Mouse (Mus musculus): Measurements from ENCODE around the gene Nelfe. TPM values are rescaled to one million over a fixed set of nuclear protein-coding genes. Genes with fewer than 3 reads are reported as not detected.
"Not testable (repeated sequence)": the region's sequence is repeated elsewhere in the genome, so short reads cannot be mapped to it uniquely, and the experiment has no call there.

Gene Nelfe
- total and polyA plus RNA-seq, 3 experiments: 38.7 to 159 (median 60.0) TPM

- H3K9ac ChIP-seq (ENCODE audit: insufficient read depth, low read depth); H3K36me3 ChIP-seq (replicated peaks in 1 of 2; ENCODE audit: control insufficient read depth in 1 of 2, insufficient read depth in 1 of 2, low read length in 1 of 2); H3K4me3 ChIP-seq (replicated peaks in 1 of 3; ENCODE audit: low read depth in 2 of 3, low read length in 2 of 3, poor library complexity in 1 of 3); H3K27ac ChIP-seq (ENCODE audit: insufficient read depth, low read depth); H3K9me3 ChIP-seq (replicated peaks; ENCODE audit: low read length); dilution Hi-C loops (cut with MboI; ENCODE audit: extremely low pct_ligation_motif_present, extremely low pct_unique_long_range_greater_than_20kb, low sequenced_read_pairs); H3K27me3 ChIP-seq (replicated peaks); H3K4me2 ChIP-seq (ENCODE audit: insufficient read depth, low read depth, poor library complexity, severe bottlenecking); in situ Hi-C loops (cut with MboI; ENCODE audit: low pct_ligation_motif_present, low pct_unique_long_range_greater_than_20kb, low sequenced_read_pairs); DNase-seq (ENCODE audit: extremely low read depth); H3K79me2 ChIP-seq (replicated peaks; ENCODE audit: control insufficient read depth, extremely low read depth, insufficient read depth, poor library complexity, severe bottlenecking); H3K4me1 ChIP-seq (ENCODE audit: control insufficient read depth in 1 of 2, insufficient read depth in 2 of 2): not testable (repeated sequence)
Observed at GRCm38 (mm10) chr17:34800781-34801305, 49.3 kb upstream of the Nelfe start.

- DNase-seq (ENCODE audit: extremely low read depth); H3K9me3 ChIP-seq (replicated peaks; ENCODE audit: low read length); H3K4me3 ChIP-seq (replicated peaks in 1 of 3; ENCODE audit: low read depth in 2 of 3, low read length in 2 of 3, poor library complexity in 1 of 3); H3K9ac ChIP-seq (ENCODE audit: insufficient read depth, low read depth); H3K27me3 ChIP-seq (replicated peaks); H3K36me3 ChIP-seq (replicated peaks in 1 of 2; ENCODE audit: control insufficient read depth in 1 of 2, insufficient read depth in 1 of 2, low read length in 1 of 2); in situ Hi-C loops (cut with MboI; ENCODE audit: low pct_ligation_motif_present, low pct_unique_long_range_greater_than_20kb, low sequenced_read_pairs); H3K4me2 ChIP-seq (ENCODE audit: insufficient read depth, low read depth, poor library complexity, severe bottlenecking); H3K79me2 ChIP-seq (replicated peaks; ENCODE audit: control insufficient read depth, extremely low read depth, insufficient read depth, poor library complexity, severe bottlenecking); H3K4me1 ChIP-seq (ENCODE audit: control insufficient read depth in 1 of 2, insufficient read depth in 2 of 2); dilution Hi-C loops (cut with MboI; ENCODE audit: extremely low pct_ligation_motif_present, extremely low pct_unique_long_range_greater_than_20kb, low sequenced_read_pairs); H3K27ac ChIP-seq (ENCODE audit: insufficient read depth, low read depth): not testable (repeated sequence)
Observed at GRCm38 (mm10) chr17:34802756-34803155, 47.4 kb upstream of the Nelfe start.

- H3K27me3 ChIP-seq (replicated peaks); dilution Hi-C loops (cut with MboI; ENCODE audit: extremely low pct_ligation_motif_present, extremely low pct_unique_long_range_greater_than_20kb, low sequenced_read_pairs); H3K9me3 ChIP-seq (replicated peaks; ENCODE audit: low read length); H3K4me2 ChIP-seq (ENCODE audit: insufficient read depth, low read depth, poor library complexity, severe bottlenecking); DNase-seq (ENCODE audit: extremely low read depth); H3K79me2 ChIP-seq (replicated peaks; ENCODE audit: control insufficient read depth, extremely low read depth, insufficient read depth, poor library complexity, severe bottlenecking); H3K27ac ChIP-seq (ENCODE audit: insufficient read depth, low read depth); in situ Hi-C loops (cut with MboI; ENCODE audit: low pct_ligation_motif_present, low pct_unique_long_range_greater_than_20kb, low sequenced_read_pairs); H3K4me3 ChIP-seq (replicated peaks in 1 of 3; ENCODE audit: low read depth in 2 of 3, low read length in 2 of 3, poor library complexity in 1 of 3); H3K36me3 ChIP-seq (replicated peaks in 1 of 2; ENCODE audit: control insufficient read depth in 1 of 2, insufficient read depth in 1 of 2, low read length in 1 of 2); H3K9ac ChIP-seq (ENCODE audit: insufficient read depth, low read depth); H3K4me1 ChIP-seq (ENCODE audit: control insufficient read depth in 1 of 2, insufficient read depth in 2 of 2): not testable (repeated sequence)
Observed at GRCm38 (mm10) chr17:34803367-34803766, 46.8 kb upstream of the Nelfe start.

GRCm38 (mm10) chr17:34804301-34804700 is 45.9 kb upstream of the Nelfe start, which contains the start of gene Cyp21a1:
Gene Cyp21a1 (minus strand): TSS chr17:34804561.
- H3K9ac ChIP-seq (ENCODE audit: insufficient read depth, low read depth); H3K79me2 ChIP-seq (replicated peaks; ENCODE audit: control insufficient read depth, extremely low read depth, insufficient read depth, poor library complexity, severe bottlenecking); H3K4me3 ChIP-seq (replicated peaks in 1 of 3; ENCODE audit: low read depth in 2 of 3, low read length in 2 of 3, poor library complexity in 1 of 3); H3K36me3 ChIP-seq (replicated peaks in 1 of 2; ENCODE audit: control insufficient read depth in 1 of 2, insufficient read depth in 1 of 2, low read length in 1 of 2); dilution Hi-C loops (cut with MboI; ENCODE audit: extremely low pct_ligation_motif_present, extremely low pct_unique_long_range_greater_than_20kb, low sequenced_read_pairs); H3K27ac ChIP-seq (ENCODE audit: insufficient read depth, low read depth); H3K4me1 ChIP-seq (ENCODE audit: control insufficient read depth in 1 of 2, insufficient read depth in 2 of 2); H3K27me3 ChIP-seq (replicated peaks); H3K4me2 ChIP-seq (ENCODE audit: insufficient read depth, low read depth, poor library complexity, severe bottlenecking); in situ Hi-C loops (cut with MboI; ENCODE audit: low pct_ligation_motif_present, low pct_unique_long_range_greater_than_20kb, low sequenced_read_pairs); H3K9me3 ChIP-seq (replicated peaks; ENCODE audit: low read length); DNase-seq (ENCODE audit: extremely low read depth): not testable (repeated sequence)

All from CH12.LX (cell line).